Mouse (Mus musculus): ENCODE data around the gene Tatdn3.
A peak's percentile ranks its signal among the peaks of the same experiment; 100 is the strongest.

Gene Tatdn3

GRCm38 (mm10) chr1:191062781-191063485 lies at the start of gene Tatdn3, which contains the start of gene Nsl1:
Tatdn3 (minus strand) TSS chr1:191062932.
Nsl1 (plus strand) TSS chr1:191063012.
- peak; percentile 90 for DNase-seq

- no peak for DNase-seq
Measured at GRCm38 (mm10) chr1:191111146-191111545, 48.4 kb upstream of the Tatdn3 start.

- DNase-seq, result no peak
Measured at GRCm38 (mm10) chr1:191109907-191110306, 47.2 kb upstream of the Tatdn3 start.

- no peak for DNase-seq
Measured at GRCm38 (mm10) chr1:191107306-191107705, 44.6 kb upstream of the Tatdn3 start.

GRCm38 (mm10) chr1:191105246-191105645 lies 42.5 kb upstream of the Tatdn3 start:
- no peak for DNase-seq

- DNase-seq, result no peak
Measured at GRCm38 (mm10) chr1:191102730-191103370, 40.1 kb upstream of the Tatdn3 start.

GRCm38 (mm10) chr1:191099772-191100291 lies 37.1 kb upstream of the Tatdn3 start:
- DNase-seq, result no peak

- DNase-seq, result no peak
Measured at GRCm38 (mm10) chr1:191099114-191099513, 36.4 kb upstream of the Tatdn3 start.

GRCm38 (mm10) chr1:191097802-191098747 lies 35.3 kb upstream of the Tatdn3 start, which contains the start of gene Batf3:
Batf3 (plus strand) TSS chr1:191097847.
- no peak for DNase-seq

- DNase-seq, result no peak
Measured at GRCm38 (mm10) chr1:191096871-191097681, 34.3 kb upstream of the Tatdn3 start.

GRCm38 (mm10) chr1:191095019-191095418 lies 32.3 kb upstream of the Tatdn3 start:
- DNase-seq, result no peak

- no peak for DNase-seq
Measured at GRCm38 (mm10) chr1:191093578-191093977, 30.8 kb upstream of the Tatdn3 start.

GRCm38 (mm10) chr1:191092050-191092449 lies 29.3 kb upstream of the Tatdn3 start:
- DNase-seq, result no peak

- no peak for DNase-seq
Measured at GRCm38 (mm10) chr1:191089355-191089754, 26.6 kb upstream of the Tatdn3 start.

GRCm38 (mm10) chr1:191087955-191088354 lies 25.2 kb upstream of the Tatdn3 start:
- DNase-seq, result no peak

GRCm38 (mm10) chr1:191086960-191087359 lies 24.2 kb upstream of the Tatdn3 start:
- no peak for DNase-seq

- no peak for DNase-seq
Measured at GRCm38 (mm10) chr1:191086304-191086878, 23.7 kb upstream of the Tatdn3 start.

- no peak for DNase-seq
Measured at GRCm38 (mm10) chr1:191085597-191085996, 22.9 kb upstream of the Tatdn3 start.

- no peak for DNase-seq
Measured at GRCm38 (mm10) chr1:191084951-191085559, 22.3 kb upstream of the Tatdn3 start.

GRCm38 (mm10) chr1:191083230-191083629 lies 20.5 kb upstream of the Tatdn3 start:
- DNase-seq, result no peak

GRCm38 (mm10) chr1:191075199-191075883 lies 12.6 kb upstream of the Tatdn3 start:
- peak; percentile 50 for DNase-seq

Measured in cerebellum, adult 9-10 months (tissue).